Mouse (Mus musculus): ENCODE data around the gene Fam110a. TPM values are rescaled to one million over a fixed set of nuclear protein-coding genes. Genes with fewer than 3 reads are reported as not detected.

Fam110a gene
- 10.7 and 14.0 TPM in 2 replicates for polyA plus RNA-seq (2012; rRNA removed)

- Histone ChIP-seq H3K27ac (ENCODE audit: insufficient read depth, low read depth, low read length) (peak within 1 kb of the TSS; percentile 17; the same call in 1 of the 2 replicates), H3K4me3 (ENCODE audit: low read depth, low read length) (peak within 1 kb of the TSS; percentile 87), H3K4me1 (ENCODE audit: control insufficient read depth, insufficient read depth, insufficient read length, low read length) (peaks cover 31% of the 10 kb centered on the region), H3K36me3 (ENCODE audit: control insufficient read depth, insufficient read depth, low read length) (no peaks in the 10 kb centered on the region), H3K27me3 (ENCODE audit: control insufficient read depth, insufficient read depth, low read length) (no peaks in the 10 kb centered on the region)
- TF ChIP-seq POLR2A (IDR thresholded peaks at IDR 0.05; ENCODE audit: low read depth, low read length) = peak; percentile 36
- TF ChIP-seq CTCF (IDR thresholded peaks at IDR 0.05; ENCODE audit: extremely low read depth, insufficient read length, insufficient replicate concordance, low read depth, low read length) = no peak
- under 1% methylated on average over 46 of the region's 46 CpGs for WGBS
Observed at GRCm38 (mm10) chr2:151979470-151980354, at the start of gene Fam110a. Gene Fam110a (minus strand): TSS chr2:151980219.

DNA sequence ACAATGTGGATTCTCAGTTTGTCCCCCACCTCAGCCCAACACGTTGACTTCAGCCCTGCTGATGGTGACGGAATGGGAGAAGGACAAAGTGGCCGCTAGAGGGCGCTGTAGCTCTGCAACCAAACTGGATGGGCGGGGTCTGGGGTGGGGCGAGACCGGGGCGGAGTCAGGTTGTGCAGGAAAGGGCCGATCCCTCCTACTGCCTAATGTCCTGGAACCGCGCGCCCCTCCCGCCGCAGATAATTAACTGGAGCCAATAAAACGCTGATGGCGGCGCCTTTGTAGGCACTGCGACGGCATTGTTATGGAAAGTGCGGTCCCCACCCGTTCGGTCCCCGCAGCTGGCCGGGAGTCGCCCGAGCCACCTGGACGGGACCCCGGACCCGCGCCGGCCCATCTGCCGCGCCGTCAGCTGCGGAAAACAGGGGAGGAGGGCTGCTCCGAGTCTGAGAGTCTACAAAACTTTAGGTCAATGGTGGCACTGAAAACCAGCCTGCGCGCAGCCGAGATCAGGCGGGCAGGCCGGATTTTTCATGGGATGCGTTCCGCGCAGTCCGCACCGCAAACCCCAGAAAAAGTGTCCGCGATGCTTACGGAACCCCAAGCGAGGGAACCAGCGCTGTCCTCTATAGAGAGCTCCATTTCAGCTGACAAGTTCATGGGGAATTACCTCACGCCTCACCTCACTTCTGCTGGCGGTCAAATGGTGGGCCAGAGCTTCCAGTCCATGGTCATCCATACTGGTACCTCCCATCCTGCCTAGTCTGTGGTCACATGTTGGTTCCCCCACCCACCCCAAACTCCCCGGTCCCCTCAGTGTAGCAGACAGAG is 49.4 kb upstream of the Fam110a start:
- TF ChIP-seq CTCF (IDR thresholded peaks at IDR 0.05; ENCODE audit: extremely low read depth, insufficient read length, insufficient replicate concordance, low read depth, low read length) (peak; percentile 93), POLR2A (IDR thresholded peaks at IDR 0.05; ENCODE audit: low read depth, low read length) (no peak)
- Histone ChIP-seq H3K36me3 (ENCODE audit: control insufficient read depth, insufficient read depth, low read length) (no peaks in the 10 kb centered on the region), H3K4me1 (ENCODE audit: control insufficient read depth, insufficient read depth, insufficient read length, low read length) (peaks cover 4% of the 10 kb centered on the region; the same call in 1 of the 2 replicates), H3K27ac (ENCODE audit: insufficient read depth, low read depth, low read length) (no peak overlapping the region), H3K4me3 (ENCODE audit: low read depth, low read length) (peak overlapping the region; percentile 78), H3K27me3 (ENCODE audit: control insufficient read depth, insufficient read depth, low read length) (0 out of 2 replicates have a peak, but pooled peaks cover 2% of the 10 kb centered on the region)
- WGBS = 4% methylated on average over 54 of the region's 54 CpGs

DNA sequence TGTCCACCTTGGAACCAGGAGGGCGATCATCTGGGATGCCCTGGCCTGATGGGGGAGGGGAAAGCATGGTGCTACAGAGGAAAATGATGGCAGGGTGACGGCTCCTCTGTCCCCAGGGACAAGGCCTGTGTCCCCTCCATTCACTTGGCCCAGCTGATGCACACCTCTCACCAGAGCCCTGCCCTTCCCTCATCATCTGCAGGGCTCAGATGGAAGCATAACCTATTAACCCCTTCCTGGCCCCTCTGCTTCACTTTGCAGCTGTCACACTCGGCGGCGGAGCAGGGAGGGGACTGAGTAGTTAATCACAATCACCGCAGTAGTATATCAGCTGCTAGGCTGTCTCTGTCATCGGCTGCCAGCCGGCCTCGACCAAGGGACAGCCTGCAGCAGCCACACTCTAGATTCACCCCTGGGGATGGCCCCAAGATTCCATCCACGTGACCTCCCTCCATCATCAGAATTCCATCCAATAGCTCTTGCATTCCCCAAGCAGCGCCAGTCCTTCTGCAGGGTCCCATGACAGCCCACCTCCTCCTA is 44.9 kb upstream of the Fam110a start:
- Histone ChIP-seq H3K4me3 (ENCODE audit: low read depth, low read length) (no peak overlapping the region), H3K4me1 (ENCODE audit: control insufficient read depth, insufficient read depth, insufficient read length, low read length) (peaks cover 7% of the 10 kb centered on the region; the same call in 1 of the 2 replicates), H3K27ac (ENCODE audit: insufficient read depth, low read depth, low read length) (no peak overlapping the region), H3K36me3 (ENCODE audit: control insufficient read depth, insufficient read depth, low read length) (no peaks in the 10 kb centered on the region), H3K27me3 (ENCODE audit: control insufficient read depth, insufficient read depth, low read length) (0 out of 2 replicates have a peak, but pooled peaks cover 2% of the 10 kb centered on the region)
- WGBS = 36% methylated on average over 11 of the region's 11 CpGs
- TF ChIP-seq CTCF (IDR thresholded peaks at IDR 0.05; ENCODE audit: extremely low read depth, insufficient read length, insufficient replicate concordance, low read depth, low read length) = no peak
- TF ChIP-seq POLR2A (IDR thresholded peaks at IDR 0.05; ENCODE audit: low read depth, low read length) = no peak

GRCm38 (mm10) chr2:152022022-152022421 is 42.0 kb upstream of the Fam110a start:
- Histone ChIP-seq H3K36me3 (ENCODE audit: control insufficient read depth, insufficient read depth, low read length) (no peaks in the 10 kb centered on the region), H3K4me1 (ENCODE audit: control insufficient read depth, insufficient read depth, insufficient read length, low read length) (peaks cover 3% of the 10 kb centered on the region; the same call in 1 of the 2 replicates), H3K27me3 (ENCODE audit: control insufficient read depth, insufficient read depth, low read length) (no peaks in the 10 kb centered on the region), H3K4me3 (ENCODE audit: low read depth, low read length) (no peak overlapping the region), H3K27ac (ENCODE audit: insufficient read depth, low read depth, low read length) (no peak overlapping the region)
- no peak for TF ChIP-seq POLR2A (IDR thresholded peaks at IDR 0.05; ENCODE audit: low read depth, low read length)
- no peak for TF ChIP-seq CTCF (IDR thresholded peaks at IDR 0.05; ENCODE audit: extremely low read depth, insufficient read length, insufficient replicate concordance, low read depth, low read length)

DNA sequence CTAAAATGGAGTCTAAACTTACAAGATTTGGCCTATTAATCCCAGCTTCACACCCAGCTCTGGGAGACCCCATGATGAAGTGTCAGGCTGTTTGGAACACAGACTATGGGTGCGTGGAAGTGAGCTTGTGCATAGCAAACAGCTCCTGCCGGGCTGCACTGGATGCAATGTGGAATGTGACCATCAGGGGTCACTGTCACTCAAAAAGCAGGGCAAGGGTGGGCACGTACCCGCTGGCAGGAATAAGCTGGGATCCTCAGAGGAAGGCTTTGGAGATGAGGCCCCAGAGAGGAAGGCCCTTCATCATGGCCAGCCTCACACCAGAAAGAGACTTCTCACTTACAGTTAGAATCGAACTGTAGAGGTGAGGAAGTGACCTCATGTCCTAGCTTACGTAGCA is 40.2 kb upstream of the Fam110a start:
- 24% methylated on average over 6 of the region's 6 CpGs for WGBS
- no peak for TF ChIP-seq POLR2A (IDR thresholded peaks at IDR 0.05; ENCODE audit: low read depth, low read length)
- peak; percentile 65; the same call in 1 of the 2 replicates for TF ChIP-seq CTCF (IDR thresholded peaks at IDR 0.05; ENCODE audit: extremely low read depth, insufficient read length, insufficient replicate concordance, low read depth, low read length)
- Histone ChIP-seq H3K27me3 (ENCODE audit: control insufficient read depth, insufficient read depth, low read length) (no peaks in the 10 kb centered on the region), H3K4me3 (ENCODE audit: low read depth, low read length) (no peak overlapping the region), H3K27ac (ENCODE audit: insufficient read depth, low read depth, low read length) (no peak overlapping the region), H3K4me1 (ENCODE audit: control insufficient read depth, insufficient read depth, insufficient read length, low read length) (peaks cover 3% of the 10 kb centered on the region; the same call in 1 of the 2 replicates), H3K36me3 (ENCODE audit: control insufficient read depth, insufficient read depth, low read length) (no peaks in the 10 kb centered on the region)

GRCm38 (mm10) chr2:152016666-152017065 is 36.6 kb upstream of the Fam110a start:
- TF ChIP-seq CTCF (IDR thresholded peaks at IDR 0.05; ENCODE audit: extremely low read depth, insufficient read length, insufficient replicate concordance, low read depth, low read length) = no peak
- TF ChIP-seq POLR2A (IDR thresholded peaks at IDR 0.05; ENCODE audit: low read depth, low read length) = no peak
- Histone ChIP-seq H3K27me3 (ENCODE audit: control insufficient read depth, insufficient read depth, low read length) (no peaks in the 10 kb centered on the region), H3K36me3 (ENCODE audit: control insufficient read depth, insufficient read depth, low read length) (no peaks in the 10 kb centered on the region), H3K4me3 (ENCODE audit: low read depth, low read length) (no peak overlapping the region), H3K27ac (ENCODE audit: insufficient read depth, low read depth, low read length) (no peak overlapping the region), H3K4me1 (ENCODE audit: control insufficient read depth, insufficient read depth, insufficient read length, low read length) (peaks cover 19% of the 10 kb centered on the region; the same call in 1 of the 2 replicates)
- WGBS = 85% methylated on average over 9 of the region's 9 CpGs
